Mouse (Mus musculus) right cerebral cortex, postnatal 10 days (tissue): ENCODE measurements around the gene Arhgap15.
A peak's percentile ranks its signal among the peaks of the same experiment; 100 is the strongest.

Experiments
- DNase-seq, 2 experiments: peaks; one replicate each; pipeline ENCODE4 v3.0.0; 2021; ENCODE audit warnings: low spot score in 2 of 2

The Arhgap15 gene

DNA sequence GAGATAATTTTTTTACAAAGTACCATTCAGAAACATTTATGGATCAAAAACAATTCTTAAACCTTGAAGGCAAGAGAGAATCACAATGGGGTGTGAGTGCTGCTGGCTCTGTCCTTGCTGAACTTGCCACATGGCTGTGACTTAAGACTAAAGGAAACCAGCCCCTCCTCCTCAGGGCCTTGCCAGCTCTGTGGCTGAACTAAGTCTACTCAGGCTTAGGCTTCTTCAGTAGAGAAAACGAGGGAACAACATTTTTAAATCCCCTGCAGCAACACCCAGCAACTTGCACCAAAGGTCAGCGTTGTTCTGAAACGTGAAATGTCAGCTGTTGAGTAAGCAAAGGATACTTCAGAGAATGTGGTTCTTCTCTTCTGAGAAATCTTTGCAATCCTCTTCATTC lies 417.2 kb downstream of the Arhgap15 start:
- DNase-seq = no peak

DNA sequence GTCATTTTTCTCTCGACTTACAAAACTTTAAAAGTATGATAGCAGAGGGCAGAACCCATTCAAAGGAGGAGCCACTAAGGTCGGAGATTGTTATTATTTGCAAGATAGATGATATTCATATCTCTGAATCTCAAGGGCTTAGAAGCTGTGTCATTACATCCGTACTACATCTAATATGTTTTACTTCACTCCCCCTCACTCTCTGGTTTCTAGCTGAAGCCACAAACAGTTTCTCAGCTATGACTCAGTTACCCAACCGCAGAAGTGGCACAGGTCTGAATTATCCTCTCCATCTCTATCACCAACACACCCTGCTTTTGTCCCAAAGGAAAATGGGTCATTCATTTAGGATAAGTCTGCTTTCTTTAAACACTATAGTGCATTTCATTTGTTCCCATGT lies 418.1 kb downstream of the Arhgap15 start:
- DNase-seq = no peak

DNA sequence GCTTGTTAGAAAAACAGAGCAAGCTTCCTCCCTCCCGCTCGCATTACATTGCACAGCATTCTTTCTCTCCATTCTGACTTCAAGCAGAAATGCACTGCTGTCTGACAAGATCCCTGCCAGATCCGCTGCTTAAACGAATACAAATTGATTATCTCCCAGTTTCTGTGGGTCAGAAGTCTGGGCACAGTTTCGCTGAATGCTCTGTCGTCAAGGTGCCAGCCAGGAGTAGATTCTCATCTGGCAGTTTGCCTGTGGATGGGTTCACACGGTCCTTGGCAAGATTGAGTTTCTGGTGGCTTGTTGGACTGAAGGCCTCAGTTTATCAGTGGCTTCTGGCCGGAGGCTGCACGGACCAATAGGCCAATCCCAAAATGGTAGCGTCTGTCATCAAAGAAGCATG lies 435.9 kb downstream of the Arhgap15 start:
- DNase-seq = no peak

GRCm38 (mm10) chr2:44190749-44191148 lies 442.1 kb downstream of the Arhgap15 start:
- DNase-seq = no peak

DNA sequence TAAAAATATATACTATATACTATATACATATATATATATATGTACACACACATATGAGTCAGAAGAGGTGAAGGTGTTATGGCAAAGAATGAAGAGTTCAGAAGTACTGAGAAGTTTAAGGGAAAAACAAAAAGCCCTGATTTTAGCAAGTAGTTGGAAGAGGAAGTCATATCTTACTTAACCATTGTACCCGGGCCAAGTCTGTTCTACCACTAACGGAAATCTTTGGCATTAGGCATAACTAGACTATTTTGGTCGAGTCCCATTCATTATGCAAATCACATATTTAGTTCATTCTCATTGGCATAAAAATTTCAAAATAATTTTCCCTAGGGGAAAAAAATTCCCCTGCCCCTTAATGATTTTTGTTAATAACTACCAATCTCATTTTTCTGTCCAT lies 443.4 kb downstream of the Arhgap15 start:
- DNase-seq = no peak

DNA sequence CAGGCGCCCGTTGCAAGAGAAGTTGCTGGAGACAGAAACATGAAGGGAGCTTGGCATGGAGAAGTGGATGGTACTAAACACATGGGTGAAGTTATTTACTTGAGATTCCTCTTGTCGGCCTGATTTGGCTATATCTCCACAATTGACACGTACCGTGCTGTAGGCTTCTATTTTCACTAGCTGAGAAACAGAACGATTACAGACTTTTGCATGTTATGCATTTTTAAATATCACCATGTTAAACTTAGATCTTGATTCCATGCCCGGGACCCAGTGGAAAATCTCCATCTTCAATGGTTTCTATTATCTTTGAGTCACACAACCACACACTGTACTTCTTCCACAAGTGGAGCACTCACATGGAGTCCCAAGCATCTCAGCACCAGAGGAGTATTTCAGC lies 466.9 kb downstream of the Arhgap15 start:
- peak; percentile 66 to 81 for DNase-seq

DNA sequence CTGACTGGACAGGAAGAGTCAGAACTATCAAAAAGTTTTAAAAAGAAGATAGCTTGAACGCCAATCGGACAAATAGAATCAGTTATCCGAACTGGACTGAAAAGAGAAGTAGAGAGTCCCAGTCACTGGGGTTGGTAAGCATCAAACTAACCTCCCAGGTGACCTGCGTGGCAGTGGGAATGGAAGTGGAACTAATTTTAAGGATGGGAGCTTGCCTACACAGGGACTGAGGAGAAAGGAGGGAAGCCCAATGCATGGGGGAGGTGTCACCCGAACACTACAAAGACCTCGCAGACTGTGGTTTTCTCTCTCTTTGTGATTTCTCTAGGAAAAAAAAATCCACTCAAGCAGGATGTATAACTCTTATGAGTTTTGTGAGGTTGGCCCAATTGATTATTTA lies 469.2 kb downstream of the Arhgap15 start:
- DNase-seq = no peak

DNA sequence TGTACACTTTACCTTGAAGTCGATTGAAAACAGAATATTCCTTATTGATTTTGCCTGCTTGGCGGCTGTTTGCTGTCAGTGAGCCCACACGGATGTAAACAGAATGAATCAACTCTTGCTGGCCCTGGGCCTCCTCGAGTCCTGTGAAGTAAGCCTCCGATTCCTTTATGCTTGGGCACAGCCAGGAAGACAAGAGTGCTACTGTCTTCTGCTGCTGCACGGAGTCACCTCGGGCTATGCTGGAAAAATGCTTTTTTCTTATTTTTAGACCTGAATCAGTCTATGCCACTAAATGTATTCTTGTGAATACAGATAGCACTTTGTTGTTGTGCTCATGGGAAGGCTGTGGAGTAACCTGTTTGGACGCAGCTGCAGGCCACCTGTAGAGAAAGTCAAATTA lies 469.7 kb downstream of the Arhgap15 start:
- DNase-seq = peak in 1 of 2 experiments; percentile 30

GRCm38 (mm10) chr2:44221686-44222085 lies 473.1 kb downstream of the Arhgap15 start:
- DNase-seq = no peak

DNA sequence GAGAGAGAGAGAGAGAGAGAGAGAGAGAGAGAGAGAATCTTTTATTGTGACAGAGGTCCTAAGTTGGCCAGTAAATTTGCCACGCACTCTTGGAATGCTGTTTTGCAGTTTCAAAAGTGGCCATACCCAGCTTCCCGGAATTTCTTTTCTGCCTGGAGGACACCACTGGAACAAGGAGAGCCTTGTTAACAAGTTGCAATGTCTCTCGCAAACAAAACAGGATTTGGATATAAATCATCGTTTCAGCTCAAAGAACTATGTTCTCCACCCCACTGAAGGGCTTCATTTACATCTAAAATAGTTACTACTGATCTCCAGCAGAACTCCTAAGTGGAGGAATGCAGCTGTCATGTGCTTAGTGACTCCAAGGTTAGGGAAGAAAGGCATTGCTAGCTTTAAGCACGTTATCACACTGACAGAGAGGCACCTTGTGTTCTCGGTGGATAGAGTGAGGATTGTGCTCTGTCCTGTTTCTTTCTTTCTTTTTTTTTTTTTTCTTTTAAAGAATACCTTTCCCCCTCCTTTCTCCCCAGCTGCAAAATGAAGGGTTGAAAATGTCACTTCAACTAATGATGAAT lies 473.6 kb downstream of the Arhgap15 start:
- no peak for DNase-seq

GRCm38 (mm10) chr2:44234856-44235255 lies 486.2 kb downstream of the Arhgap15 start:
- no peak for DNase-seq

- DNase-seq = no peak
Measured at GRCm38 (mm10) chr2:44241657-44242454, 493.2 kb downstream of the Arhgap15 start.

GRCm38 (mm10) chr2:44242628-44243255 lies 494.1 kb downstream of the Arhgap15 start:
- peak; percentile 28 to 48 for DNase-seq

DNA sequence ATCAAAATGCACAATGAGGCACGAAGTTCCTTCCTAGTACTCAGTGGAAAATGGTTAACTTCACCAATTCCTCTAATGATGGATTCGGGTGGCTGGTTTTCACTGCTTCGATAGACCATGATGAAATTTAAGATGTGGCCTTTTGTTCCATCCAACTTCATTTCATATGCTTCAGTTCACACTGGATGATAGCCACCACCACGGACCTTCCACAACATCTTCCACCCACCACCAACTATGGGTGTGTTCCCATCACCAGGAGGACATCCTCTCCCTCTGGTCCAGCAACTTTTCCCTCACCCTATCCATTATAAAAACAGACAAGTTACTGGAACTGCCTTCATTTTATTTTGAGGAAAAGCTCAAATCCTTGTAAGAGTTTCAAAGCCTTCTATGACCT lies 506.7 kb downstream of the Arhgap15 start:
- no peak for DNase-seq

DNA sequence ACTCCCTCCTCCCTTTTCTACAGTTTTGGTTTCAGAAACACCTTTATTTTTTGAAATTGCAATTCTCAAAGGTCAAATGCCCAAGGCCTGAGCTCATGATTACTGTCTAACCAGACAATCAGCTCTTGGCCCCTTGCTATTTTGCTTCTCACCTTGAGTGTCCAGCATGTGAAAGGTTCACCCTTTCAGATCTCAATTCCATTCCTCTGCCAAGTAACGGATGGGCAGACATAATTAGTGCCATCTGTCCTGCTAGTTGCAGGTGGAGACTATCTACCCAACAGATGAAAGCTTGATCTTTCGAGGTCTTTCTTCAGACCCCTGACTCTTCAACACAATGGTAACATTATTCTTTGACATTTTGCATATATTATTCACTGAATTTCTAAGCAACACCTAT lies 509.3 kb downstream of the Arhgap15 start:
- DNase-seq = no peak

DNA sequence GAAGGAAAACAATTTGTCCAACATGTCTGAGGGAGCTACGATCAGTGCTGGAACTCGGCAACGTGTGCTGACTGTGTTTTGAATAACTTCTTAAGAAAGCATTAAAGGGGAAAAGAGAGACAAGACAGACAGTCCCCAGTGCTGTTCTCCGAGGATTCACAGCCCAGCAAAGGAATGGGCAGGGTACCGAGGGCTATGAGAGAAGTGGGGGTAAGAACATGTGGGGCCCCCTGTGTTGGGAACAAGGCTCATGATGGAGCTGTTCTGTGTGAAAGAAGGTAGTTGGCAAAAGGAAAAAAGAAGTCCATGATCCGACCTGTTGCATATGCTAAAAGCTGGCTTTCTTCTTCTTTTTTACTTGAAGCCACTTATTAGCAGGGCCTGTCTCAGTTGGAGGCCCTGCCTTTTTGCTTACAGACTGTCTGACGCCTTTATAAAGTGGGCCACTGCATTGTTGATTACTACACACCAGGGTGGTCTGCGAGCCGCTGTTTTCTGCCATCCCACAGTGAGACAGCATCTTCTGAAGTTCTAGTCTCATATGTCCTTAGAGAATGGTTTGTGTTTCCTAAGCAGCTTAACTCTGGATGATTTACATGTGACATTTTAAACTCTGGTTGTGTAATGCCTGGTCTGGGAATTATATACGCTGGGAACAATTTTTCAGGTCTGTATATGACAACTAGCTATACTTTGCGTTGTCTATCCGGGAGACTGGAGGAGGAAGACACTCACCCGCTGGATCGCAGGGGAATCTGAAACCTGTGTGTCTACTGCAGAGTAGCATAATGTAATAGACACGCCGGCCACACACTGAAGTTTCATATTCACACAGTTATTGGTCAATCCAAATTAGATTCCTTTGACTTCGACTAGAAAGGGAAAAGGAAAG lies 523.1 kb downstream of the Arhgap15 start:
- no peak for DNase-seq

DNA sequence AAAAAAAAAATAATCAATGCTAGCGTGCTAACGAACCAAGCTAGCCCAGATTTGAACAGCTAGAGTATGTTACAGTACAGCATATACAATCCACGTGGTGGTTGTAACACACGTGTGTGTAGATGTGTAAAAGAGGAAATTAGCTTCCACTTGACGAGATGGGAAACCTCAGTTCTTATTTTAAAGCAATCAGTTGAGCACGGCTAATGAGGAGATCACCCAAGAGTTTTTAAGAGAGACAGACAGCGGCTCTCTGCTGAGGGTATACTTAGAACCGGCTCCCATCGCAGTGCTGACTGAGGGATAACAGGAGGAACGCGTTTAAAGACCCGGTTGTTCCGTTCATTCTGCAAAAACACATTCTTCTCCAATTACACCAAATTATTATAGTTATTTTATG lies 524.0 kb downstream of the Arhgap15 start:
- no peak for DNase-seq

DNA sequence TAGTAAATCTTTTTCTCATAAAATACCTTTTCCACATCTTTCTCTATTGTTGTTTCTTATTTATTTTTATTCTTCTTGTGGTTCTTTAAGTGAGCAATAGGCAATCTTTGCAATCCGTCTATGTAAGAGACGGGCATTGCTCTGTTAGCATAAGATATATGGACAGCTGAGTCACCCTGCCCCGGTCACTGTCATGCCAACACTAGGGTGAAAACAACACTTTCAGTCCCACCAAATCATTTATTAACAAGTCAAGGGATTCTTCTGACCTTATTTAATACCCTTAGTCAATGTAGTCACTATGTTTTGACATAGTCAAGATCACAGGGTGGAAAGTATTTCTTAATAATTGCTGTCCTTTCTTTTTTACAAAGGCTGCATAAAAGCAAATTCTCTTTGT lies 525.8 kb downstream of the Arhgap15 start:
- DNase-seq = no peak

DNA sequence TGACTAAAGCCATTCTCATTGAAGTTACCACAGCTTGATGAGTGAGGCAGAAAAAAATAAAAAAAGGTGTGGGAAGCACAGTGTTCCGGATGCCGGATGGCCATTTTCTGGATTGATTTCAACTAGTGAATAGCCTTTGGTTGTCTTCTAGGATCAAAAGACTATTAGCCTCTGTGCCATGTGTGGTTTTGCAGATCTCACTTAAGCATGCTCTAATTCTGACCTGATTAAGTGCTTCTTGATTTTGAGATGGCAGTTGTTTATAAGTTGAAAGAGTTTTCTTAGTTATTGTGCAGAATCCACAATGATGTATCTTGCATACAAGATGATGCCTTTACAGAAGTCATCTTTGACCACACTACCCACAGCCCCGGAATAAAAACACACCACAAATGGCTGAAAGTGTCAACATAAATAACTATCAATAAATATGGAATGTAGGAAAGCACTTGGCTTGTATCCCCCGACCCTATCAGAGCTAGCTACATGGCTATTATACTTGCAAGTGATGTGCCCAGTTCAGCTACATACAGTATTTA lies 537.6 kb downstream of the Arhgap15 start:
- DNase-seq = no peak

- no peak for DNase-seq
Measured at GRCm38 (mm10) chr2:44299156-44299555, 550.5 kb downstream of the Arhgap15 start.

DNA sequence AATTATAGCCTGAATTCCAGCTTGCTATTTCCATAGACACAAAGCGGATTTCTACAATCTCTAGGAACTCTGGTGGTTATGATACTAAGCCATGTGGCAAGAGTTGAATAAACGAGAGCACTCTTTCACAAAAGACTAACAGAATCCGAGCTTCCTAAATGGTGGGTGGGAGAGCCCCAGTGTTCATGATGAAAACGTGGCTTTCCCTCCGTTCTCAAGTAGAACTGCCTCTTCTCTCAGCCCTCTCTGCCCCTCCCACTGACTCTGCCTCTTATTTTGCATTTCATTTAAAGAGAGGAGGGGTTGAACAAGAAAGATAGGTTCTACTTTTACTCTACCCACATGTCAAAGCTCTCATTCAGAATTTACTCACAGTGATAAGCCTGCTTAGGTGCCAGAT lies 551.3 kb downstream of the Arhgap15 start:
- DNase-seq = peak in 1 of 2 experiments; percentile 48

GRCm38 (mm10) chr2:44300466-44300865 lies 551.8 kb downstream of the Arhgap15 start:
- peak; percentile 34 to 50 for DNase-seq
